ENCODE assay signal across 17 mouse cellular contexts in the genomic region with DNA sequence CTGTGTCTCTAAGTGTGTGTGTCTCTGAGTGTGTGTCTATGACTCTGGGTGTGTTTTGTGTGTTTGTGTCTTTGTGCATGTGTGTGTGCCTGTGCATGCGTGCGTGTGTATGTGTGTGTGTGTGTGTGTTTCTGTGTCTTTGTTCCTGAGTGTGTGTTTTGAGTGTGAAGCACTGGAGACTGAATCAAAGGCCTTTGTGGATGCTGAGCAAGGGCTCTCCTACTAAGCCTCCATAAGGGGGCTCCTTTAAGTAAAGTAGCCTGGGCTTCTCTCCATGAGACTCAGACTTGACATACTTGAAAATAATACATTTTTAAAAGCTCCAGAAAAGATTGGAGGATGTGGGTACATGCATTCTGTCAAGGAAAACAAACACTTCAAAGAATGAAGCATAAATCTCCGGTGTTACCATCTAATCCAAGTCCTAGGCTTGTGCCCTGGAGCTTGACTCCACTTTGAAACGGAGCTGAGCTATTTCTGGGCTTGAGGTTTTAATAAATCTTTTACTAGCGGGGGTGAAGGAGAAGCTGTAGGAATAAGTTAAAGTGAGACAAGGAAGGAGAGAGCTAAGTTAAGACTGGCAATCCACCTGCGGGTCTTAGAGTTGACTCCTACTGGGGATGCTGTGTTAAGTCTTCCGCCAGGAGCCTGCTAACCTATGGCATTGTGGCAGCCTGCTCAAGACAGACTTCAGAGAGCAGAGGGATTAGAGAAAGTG.
DNase-seq lines count a peak whose midpoint lies in the region; ATAC-seq lines count a peak whose summit lies in the region.
"Had no signal": no experiment of that assay in that cellular context is flagged by ENCODE, and none has a peak within 500 bp of the region (broad histone marks: within the 10 kb centered on the region; RNA-seq: fewer than 3 reads in every experiment).

No protein-coding gene starts in this region.

- H3K9ac ChIP-seq in midbrain, embryonic 11.5 days (ENCODE audit: low read length) = no peak overlapping the region
- H3K9ac ChIP-seq in midbrain, embryonic 16.5 days (ENCODE audit: low read depth, low read length) = no peak overlapping the region
- H3K9ac ChIP-seq: embryonic facial prominence, embryonic 15.5 days; heart, embryonic 15.5 days; limb, embryonic 15.5 days; liver, embryonic 15.5 days had no signal

- ATAC-seq in midbrain, embryonic 11.5 days (ENCODE audit: low FRiP score) = 0 out of 2 replicates have a peak, but pooled peaks have one; percentile 46
- no peak for ATAC-seq in midbrain, embryonic 16.5 days
- ATAC-seq: CD4-positive, CD25-positive, alpha-beta regulatory T cell, adult 4 months had no signal

- H3K9me3 ChIP-seq in midbrain, embryonic 11.5 days (ENCODE audit: control insufficient read depth, low read length) = no peaks in the 10 kb centered on the region
- no peaks in the 10 kb centered on the region for H3K9me3 ChIP-seq in midbrain, embryonic 16.5 days (replicated peaks; ENCODE audit: control insufficient read depth, low read length, poor library complexity, severe bottlenecking)
- H3K9me3 ChIP-seq: embryonic facial prominence, embryonic 15.5 days; forebrain, embryonic 10.5 days; heart, embryonic 15.5 days; limb, embryonic 15.5 days; liver, embryonic 15.5 days had no signal

- no peaks in the 10 kb centered on the region for H3K4me1 ChIP-seq in midbrain, embryonic 11.5 days (ENCODE audit: control insufficient read depth, insufficient read depth, low read length)
- no peaks in the 10 kb centered on the region for H3K4me1 ChIP-seq in midbrain, embryonic 16.5 days (ENCODE audit: control insufficient read depth, insufficient read depth, low read length)
- H3K4me1 ChIP-seq: embryonic facial prominence, embryonic 15.5 days; limb, embryonic 15.5 days; liver, embryonic 15.5 days had no signal

- H3K4me2 ChIP-seq in midbrain, embryonic 11.5 days = no peak overlapping the region
- H3K4me2 ChIP-seq in midbrain, embryonic 16.5 days (ENCODE audit: low read length) = no peak overlapping the region
- H3K4me2 ChIP-seq: embryonic facial prominence, embryonic 15.5 days; heart, embryonic 15.5 days; limb, embryonic 15.5 days; liver, embryonic 15.5 days had no signal

- H3K36me3 ChIP-seq in midbrain, embryonic 11.5 days (ENCODE audit: control insufficient read depth, insufficient read depth, low read length) = no peaks in the 10 kb centered on the region
- no peaks in the 10 kb centered on the region for H3K36me3 ChIP-seq in midbrain, embryonic 16.5 days (ENCODE audit: control insufficient read depth, insufficient read depth, low read length)
- H3K36me3 ChIP-seq: embryonic facial prominence, embryonic 15.5 days; forebrain, embryonic 10.5 days; heart, embryonic 15.5 days; limb, embryonic 15.5 days; liver, embryonic 15.5 days had no signal

- peak; percentile 7 for DNase-seq in adrenal gland, adult 2 months
- DNase-seq in adrenal gland, postnatal 4 days (ENCODE audit: low spot score in 2 of 2) = no peak
- no peak for DNase-seq in midbrain, embryonic 11.5 days (ENCODE audit: low spot score, missing footprints)
- peak; percentile 60 for DNase-seq in kidney, adult 9 months
- DNase-seq in yolk sac, embryonic 10.5 days (ENCODE audit: low spot score) = peak; percentile 60
- no peak for DNase-seq in thymus, postnatal 4 days
- no peak for DNase-seq in spleen, adult 18-20 months
- DNase-seq: cerebellum, adult 2 months; heart, adult 11 months; thymus, postnatal 36 days had no signal

- no peak overlapping the region for H3K4me3 ChIP-seq in midbrain, embryonic 11.5 days (ENCODE audit: low read depth, low read length)
- H3K4me3 ChIP-seq in midbrain, embryonic 16.5 days (ENCODE audit: low read depth, low read length) = no peak overlapping the region
- H3K4me3 ChIP-seq: embryonic facial prominence, embryonic 15.5 days; forebrain, embryonic 10.5 days; heart, embryonic 15.5 days; limb, embryonic 15.5 days; liver, embryonic 15.5 days had no signal

- 52% methylated on average over 7 of the region's 7 CpGs for WGBS in midbrain, embryonic 11.5 days
- WGBS in midbrain, embryonic 16.5 days = 40% methylated on average over 7 of the region's 7 CpGs

- no peak overlapping the region for H3K27ac ChIP-seq in midbrain, embryonic 11.5 days (ENCODE audit: low read depth, low read length)
- H3K27ac ChIP-seq in midbrain, embryonic 16.5 days (ENCODE audit: low read length) = no peak overlapping the region
- H3K27ac ChIP-seq: embryonic facial prominence, embryonic 15.5 days; forebrain, embryonic 10.5 days; heart, embryonic 15.5 days; limb, embryonic 15.5 days; liver, embryonic 15.5 days had no signal

- H3K27me3 ChIP-seq in midbrain, embryonic 11.5 days (ENCODE audit: control insufficient read depth, insufficient read depth, low read length) = no peaks in the 10 kb centered on the region
- H3K27me3 ChIP-seq in midbrain, embryonic 16.5 days (ENCODE audit: control insufficient read depth, insufficient read depth, low read depth, low read length) = no peaks in the 10 kb centered on the region
- H3K27me3 ChIP-seq: embryonic facial prominence, embryonic 15.5 days; heart, embryonic 15.5 days; limb, embryonic 15.5 days; liver, embryonic 15.5 days had no signal

Comparison
In these comparisons a context has a peak if more than half of its experiments do, and no peak if none do; other contexts are left out.
1. DNase-seq: peak in adrenal gland, adult 2 months (single experiment), kidney, adult 9 months (single experiment) and yolk sac, embryonic 10.5 days (single experiment); none in adrenal gland, postnatal 4 days (0 of 2), midbrain, embryonic 11.5 days (single experiment), thymus, postnatal 4 days (single experiment) and spleen, adult 18-20 months (0 of 2).